Mouse (Mus musculus) hindbrain, embryonic 15.5 days (tissue): ENCODE measurements around the gene Fgfr2. TPM values are rescaled to one million over a fixed set of nuclear protein-coding genes. Genes with fewer than 3 reads are reported as not detected.
A peak's percentile ranks its signal among the peaks of the same experiment; 100 is the strongest.

Experiments used
- ATAC-seq: fragments of 200-750 bp; cut with Nextera tagmentation; 2 replicates; pipeline ENCODE4 v1.8.0; 2017; ENCODE audit warnings: low read depth, moderate number of reproducible peaks, moderate TSS enrichment; ENCODE audit not compliant: low FRiP score
- H3K27ac ChIP-seq: fragments of 300-500 bp; sonication (generic); replicated peaks from 2 replicates; pipeline ENCODE4 v1.5.1; 2015; ENCODE audit warnings: mild to moderate bottlenecking, inconsistent platforms
- H3K27me3 ChIP-seq: fragments of 300-500 bp; sonication (generic); 2 replicates; pipeline ENCODE4 v1.6.1; 2015; ENCODE audit warnings: control low read depth, inconsistent platforms
- H3K36me3 ChIP-seq: fragments of 300-500 bp; sonication (generic); 2 replicates; pipeline ENCODE4 v1.6.1; 2015; ENCODE audit warnings: control low read depth, inconsistent platforms
- H3K4me1 ChIP-seq: fragments of 300-500 bp; sonication (generic); replicated peaks from 2 replicates; pipeline ENCODE4 v1.6.1; 2015; ENCODE audit warnings: control low read depth, inconsistent platforms
- H3K4me2 ChIP-seq: fragments of 300-500 bp; sonication (generic); 2 replicates; pipeline ENCODE4 v1.6.1; 2015; ENCODE audit warnings: moderate library complexity, mild to moderate bottlenecking, inconsistent platforms
- H3K4me3 ChIP-seq: fragments of 300-500 bp; sonication (generic); 2 replicates; pipeline ENCODE4 v1.5.1; 2015; ENCODE audit warnings: mild to moderate bottlenecking, inconsistent platforms
- H3K9ac ChIP-seq: fragments of 300-500 bp; sonication (generic); 2 replicates; pipeline ENCODE4 v1.6.1; 2015; ENCODE audit warnings: inconsistent platforms
- H3K9me3 ChIP-seq: fragments of 300-500 bp; sonication (generic); 2 replicates; pipeline ENCODE4 v1.6.1; 2016; ENCODE audit warnings: control low read depth, inconsistent platforms
- WGBS: fragments of 180-500 bp; shearing (Covaris S2); methylation state at CpG from one replicate; pipeline ENCODE4 v1.1.7; 2015; 5-methylcytosine and 5-hydroxymethylcytosine counted together
- polyA plus RNA-seq: library from polyadenylated mRNA; unstranded; fragments of >200 nt; fragmentation: Nextera tagmentation; extraction: Ambion mirVana; gene quantifications from 2 replicates; pipeline ENCODE4 v1.2.1, GENCODE M21; 2015

Fgfr2 gene
- polyA plus RNA-seq, 1 experiment from 2014 or later = 28.5 TPM

GRCm38 (mm10) chr7:130645994-130646761, 2477.0 kb downstream of the Fgfr2 start:
- Histone ChIP-seq H3K4me3 (peak overlapping the region; percentile 47), H3K4me2 (peak overlapping the region; percentile 96), H3K27me3 (peaks cover 17% of the 10 kb centered on the region; the same call in 1 of the 2 replicates), H3K36me3 (no peaks in the 10 kb centered on the region), H3K9ac (peak overlapping the region; percentile 36), H3K27ac (peak overlapping the region; percentile 67), H3K4me1 (peaks cover 24% of the 10 kb centered on the region), H3K9me3 (no peaks in the 10 kb centered on the region)
- under 1% methylated on average over 47 of the region's 55 CpGs for WGBS
- ATAC-seq = peak; percentile 78; the same call in 1 of the 2 replicates

GRCm38 (mm10) chr7:130645332-130645993, 2477.7 kb downstream of the Fgfr2 start:
- H3K9ac ChIP-seq = peak overlapping the region; percentile 36
- peak overlapping the region; percentile 96 for H3K4me2 ChIP-seq
- WGBS = 24% methylated on average over 15 of the region's 15 CpGs
- H3K27ac ChIP-seq = 0 out of 2 replicates have a peak overlapping the region, but pooled peaks have one; percentile 67
- H3K4me1 ChIP-seq = peaks cover 24% of the 10 kb centered on the region
- H3K9me3 ChIP-seq = no peaks in the 10 kb centered on the region
- H3K27me3 ChIP-seq = peaks cover 17% of the 10 kb centered on the region; the same call in 1 of the 2 replicates
- H3K4me3 ChIP-seq = peak overlapping the region; percentile 47
- no peak for ATAC-seq
- no peaks in the 10 kb centered on the region for H3K36me3 ChIP-seq

GRCm38 (mm10) chr7:130640681-130641080, 2482.5 kb downstream of the Fgfr2 start:
- H3K4me1 ChIP-seq = peaks cover 5% of the 10 kb centered on the region
- no peak overlapping the region for H3K27ac ChIP-seq
- H3K27me3 ChIP-seq = peaks cover 14% of the 10 kb centered on the region; the same call in 1 of the 2 replicates
- no peak overlapping the region for H3K4me3 ChIP-seq
- ATAC-seq = no peak
- no peak overlapping the region for H3K4me2 ChIP-seq
- H3K36me3 ChIP-seq = no peaks in the 10 kb centered on the region
- WGBS = 80% methylated on average over 9 of the region's 9 CpGs
- no peak overlapping the region for H3K9ac ChIP-seq
- no peaks in the 10 kb centered on the region for H3K9me3 ChIP-seq

- H3K4me1 ChIP-seq = no peaks in the 10 kb centered on the region
- no peaks in the 10 kb centered on the region for H3K9me3 ChIP-seq
- H3K9ac ChIP-seq = no peak overlapping the region
- no peaks in the 10 kb centered on the region for H3K27me3 ChIP-seq
- no peaks in the 10 kb centered on the region for H3K36me3 ChIP-seq
- H3K4me3 ChIP-seq = no peak overlapping the region
- H3K4me2 ChIP-seq = no peak overlapping the region
- ATAC-seq = no peak
- 44% methylated on average over 6 of the region's 6 CpGs for WGBS
- H3K27ac ChIP-seq = no peak overlapping the region
Observed at GRCm38 (mm10) chr7:130637811-130638210, 2485.3 kb downstream of the Fgfr2 start.

GRCm38 (mm10) chr7:130636902-130637301, 2486.2 kb downstream of the Fgfr2 start:
- Histone ChIP-seq H3K4me3 (no peak overlapping the region), H3K36me3 (no peaks in the 10 kb centered on the region), H3K27ac (no peak overlapping the region), H3K27me3 (no peaks in the 10 kb centered on the region), H3K9ac (no peak overlapping the region), H3K9me3 (no peaks in the 10 kb centered on the region), H3K4me2 (no peak overlapping the region), H3K4me1 (no peaks in the 10 kb centered on the region)
- WGBS = 91% methylated on average over 4 of the region's 4 CpGs
- ATAC-seq = no peak

GRCm38 (mm10) chr7:130636274-130636673, 2486.9 kb downstream of the Fgfr2 start:
- H3K4me2 ChIP-seq = no peak overlapping the region
- no peaks in the 10 kb centered on the region for H3K4me1 ChIP-seq
- H3K4me3 ChIP-seq = no peak overlapping the region
- H3K27me3 ChIP-seq = no peaks in the 10 kb centered on the region
- no peaks in the 10 kb centered on the region for H3K9me3 ChIP-seq
- H3K9ac ChIP-seq = no peak overlapping the region
- no peak overlapping the region for H3K27ac ChIP-seq
- H3K36me3 ChIP-seq = no peaks in the 10 kb centered on the region
- ATAC-seq = no peak
- WGBS = 89% methylated on average over 3 of the region's 3 CpGs

- Histone ChIP-seq H3K4me1 (no peaks in the 10 kb centered on the region), H3K4me2 (no peak overlapping the region), H3K9ac (no peak overlapping the region), H3K4me3 (no peak overlapping the region), H3K27ac (no peak overlapping the region), H3K9me3 (no peaks in the 10 kb centered on the region), H3K36me3 (no peaks in the 10 kb centered on the region), H3K27me3 (no peaks in the 10 kb centered on the region)
- ATAC-seq = no peak
- WGBS = 68% methylated on average over 7 of the region's 7 CpGs
Observed at GRCm38 (mm10) chr7:130635212-130635611, 2487.9 kb downstream of the Fgfr2 start.

- no peak overlapping the region for H3K9ac ChIP-seq
- H3K4me2 ChIP-seq = no peak overlapping the region
- no peak for ATAC-seq
- WGBS = 89% methylated on average over 4 of the region's 4 CpGs
- H3K27ac ChIP-seq = no peak overlapping the region
- no peaks in the 10 kb centered on the region for H3K4me1 ChIP-seq
- H3K36me3 ChIP-seq = no peaks in the 10 kb centered on the region
- no peak overlapping the region for H3K4me3 ChIP-seq
- H3K27me3 ChIP-seq = no peaks in the 10 kb centered on the region
- no peaks in the 10 kb centered on the region for H3K9me3 ChIP-seq
Observed at GRCm38 (mm10) chr7:130634259-130634871, 2488.8 kb downstream of the Fgfr2 start.

GRCm38 (mm10) chr7:130632379-130632732, 2490.8 kb downstream of the Fgfr2 start:
- Histone ChIP-seq H3K36me3 (no peaks in the 10 kb centered on the region), H3K9me3 (no peaks in the 10 kb centered on the region), H3K4me3 (no peak overlapping the region), H3K9ac (no peak overlapping the region), H3K4me1 (no peaks in the 10 kb centered on the region), H3K27me3 (no peaks in the 10 kb centered on the region), H3K4me2 (no peak overlapping the region), H3K27ac (no peak overlapping the region)
- ATAC-seq = no peak
- 87% methylated on average over 5 of the region's 5 CpGs for WGBS

GRCm38 (mm10) chr7:130631553-130632378, 2491.4 kb downstream of the Fgfr2 start:
- Histone ChIP-seq H3K9ac (no peak overlapping the region), H3K27me3 (no peaks in the 10 kb centered on the region), H3K36me3 (no peaks in the 10 kb centered on the region), H3K4me1 (no peaks in the 10 kb centered on the region), H3K4me3 (no peak overlapping the region), H3K27ac (no peak overlapping the region), H3K4me2 (no peak overlapping the region), H3K9me3 (no peaks in the 10 kb centered on the region)
- 52% methylated on average over 22 of the region's 22 CpGs for WGBS
- no peak for ATAC-seq

GRCm38 (mm10) chr7:130630956-130631355, 2492.2 kb downstream of the Fgfr2 start:
- Histone ChIP-seq H3K27ac (no peak overlapping the region), H3K27me3 (no peaks in the 10 kb centered on the region), H3K4me2 (no peak overlapping the region), H3K9ac (no peak overlapping the region), H3K36me3 (no peaks in the 10 kb centered on the region), H3K9me3 (no peaks in the 10 kb centered on the region), H3K4me1 (no peaks in the 10 kb centered on the region), H3K4me3 (no peak overlapping the region)
- 89% methylated on average over 3 of the region's 3 CpGs for WGBS
- ATAC-seq = no peak
